Mouse (Mus musculus): ENCODE measurements around the gene Gm20671.
"Not testable (repeated sequence)": the region's sequence is repeated elsewhere in the genome, so short reads cannot be mapped to it uniquely, and the experiment has no call there.

Gene Gm20671

GRCm38 (mm10) chr5:32827009-32827408, at the start of gene Gm20671:
Gm20671 (minus strand) TSS chr5:32827109.
- in situ Hi-C loops (cut with MboI, MseI), result no loop called here

- in situ Hi-C loops (cut with MboI, MseI), result no loop called here
These were observed 45.4 kb upstream of the Gm20671 start for GRCm38 (mm10) chr5:32872346-32872745.

GRCm38 (mm10) chr5:32869389-32870024, 42.6 kb upstream of the Gm20671 start:
- in situ Hi-C loops (cut with MboI, MseI), result no loop called here

DNA sequence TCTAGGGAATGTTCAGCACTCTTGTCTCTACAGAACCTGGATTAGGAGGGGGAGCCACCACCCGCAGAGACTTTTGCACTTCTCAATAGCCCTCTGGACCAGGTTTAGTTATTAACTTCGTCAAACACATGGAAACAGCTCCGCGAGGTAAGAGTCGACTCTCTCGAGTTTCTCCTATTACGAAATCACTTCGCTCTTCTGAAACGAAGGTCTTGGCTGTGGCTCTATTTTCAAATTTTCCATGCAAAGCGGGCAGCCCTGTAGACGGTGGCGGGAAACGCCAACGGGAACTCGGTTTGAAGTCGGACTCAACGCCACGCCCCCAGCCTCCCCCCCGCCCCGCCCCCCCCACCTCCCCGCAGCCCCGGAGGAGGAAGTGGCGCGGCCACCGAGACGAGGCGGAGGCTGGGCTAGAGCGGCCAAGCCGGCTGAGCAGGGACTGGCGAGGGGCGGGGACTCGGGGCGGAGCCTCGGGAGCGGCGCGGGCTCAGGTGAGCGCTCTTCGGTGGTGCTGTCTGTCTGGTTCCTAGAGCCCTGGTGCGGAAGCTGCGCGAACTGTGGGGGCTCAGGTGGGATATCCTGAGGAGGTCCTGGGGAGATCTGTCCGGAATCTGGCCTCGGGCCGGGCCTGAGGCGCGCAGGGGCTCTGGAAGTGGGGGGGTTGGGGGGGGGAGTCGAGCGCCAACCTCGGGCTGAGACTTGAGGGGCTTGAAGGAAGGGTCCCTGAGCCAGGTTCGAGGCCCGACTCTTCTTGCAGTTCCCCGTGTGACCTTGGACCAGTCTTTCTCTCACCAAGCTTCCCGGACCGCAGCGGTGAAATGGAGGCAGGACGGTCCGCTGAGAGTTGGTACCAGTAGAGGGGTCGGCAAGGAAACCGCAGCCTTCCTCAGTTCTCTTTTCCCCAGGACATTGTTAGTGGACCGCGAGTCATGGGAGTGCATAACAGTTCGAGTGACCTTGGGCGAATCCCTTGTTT, 36.6 kb upstream of the Gm20671 start, which contains the start of gene Depdc5:
Gene Depdc5, plus strand, starts transcription at position 449 of the 976 bp plus-strand sequence.
- in situ Hi-C loops (cut with MboI, MseI), result no loop called here

DNA sequence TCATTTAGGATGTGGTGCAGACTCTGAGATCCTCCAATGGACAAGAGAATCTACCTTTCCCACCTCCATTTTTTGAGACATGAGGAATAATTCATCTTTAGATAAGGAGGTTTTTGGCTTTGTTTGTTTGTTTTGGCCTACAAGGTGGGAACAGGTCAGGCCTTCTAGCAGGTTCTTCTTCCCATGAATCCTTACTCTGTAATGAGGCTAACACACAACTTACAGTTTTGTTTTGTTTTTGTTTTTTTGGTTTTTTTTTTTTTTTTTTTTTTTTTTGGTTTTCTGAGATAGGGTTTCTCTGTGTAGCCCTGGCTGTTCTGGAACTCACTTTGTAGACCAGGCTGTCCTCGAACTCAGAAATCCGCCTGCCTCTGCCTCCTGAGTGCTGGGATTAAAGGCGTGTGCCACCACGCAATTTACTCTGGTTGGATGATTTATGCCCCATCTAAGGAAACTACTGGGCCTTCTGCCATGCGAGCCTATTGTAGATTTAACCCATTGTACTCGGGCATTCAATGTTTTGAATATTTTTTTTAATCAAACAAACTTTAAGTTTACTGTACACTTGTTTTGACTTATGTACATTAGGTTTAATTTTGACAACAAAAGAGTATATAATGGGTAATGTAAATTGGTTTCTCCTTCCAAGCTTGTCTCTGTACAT, 35.7 kb upstream of the Gm20671 start:
- in situ Hi-C loops (cut with MboI, MseI), result no loop called here

DNA sequence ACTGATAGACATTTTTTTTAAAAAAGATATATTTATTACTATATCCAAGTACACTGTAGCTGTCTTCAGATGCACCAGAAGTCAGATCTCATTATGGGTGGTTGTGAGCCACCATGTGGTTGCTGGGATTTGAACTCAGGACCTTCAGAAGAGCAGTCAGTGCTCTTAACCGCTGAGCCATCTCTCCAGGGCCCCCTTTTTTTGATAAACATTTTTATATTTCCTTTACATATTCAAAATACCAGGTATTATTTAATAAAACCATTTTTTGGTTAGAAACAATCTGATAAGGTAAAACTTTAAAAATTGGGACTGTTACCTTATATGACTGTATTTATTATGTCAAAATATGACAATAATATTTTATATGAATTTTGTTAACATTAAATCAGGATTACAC, 34.2 kb upstream of the Gm20671 start:
- in situ Hi-C loops (cut with MboI, MseI), result no loop called here

DNA sequence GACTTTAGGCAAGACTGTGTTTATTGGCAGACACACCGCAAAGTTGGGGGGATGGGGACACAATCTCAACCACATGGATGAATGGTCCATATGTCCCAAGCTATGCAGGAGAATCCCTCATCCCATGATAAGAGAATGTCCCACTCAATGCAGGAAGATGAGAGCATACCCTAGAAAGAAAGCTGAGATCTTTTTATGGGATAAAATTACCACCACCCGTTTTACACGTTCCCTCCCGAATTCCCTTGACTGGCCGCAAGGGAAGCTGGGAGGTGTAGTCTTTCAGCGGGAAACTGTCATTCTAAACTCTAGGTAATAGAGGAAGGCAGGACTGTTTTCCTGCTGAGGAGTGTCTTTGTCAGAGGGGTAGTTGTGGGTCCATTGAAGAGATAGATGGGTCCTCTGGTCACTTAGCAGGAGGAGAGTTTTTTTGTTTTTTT, 30.9 kb upstream of the Gm20671 start:
- in situ Hi-C loops (cut with MboI, MseI), result loop anchor here (10.0 kb wide), 3 partner anchors 167 to 767 kb away; partner anchors contain the start of genes Fam53a (in 1 of the 2), Gm9903 (in 1 of the 2) and Maea (in 1 of the 2)

GRCm38 (mm10) chr5:32855274-32855673, 28.4 kb upstream of the Gm20671 start:
- in situ Hi-C loops (cut with MboI, MseI), result loop anchor here (10.0 kb wide), 3 partner anchors 170 to 770 kb away; partner anchors contain the start of genes Fam53a (in 1 of the 2), Gm9903 (in 1 of the 2) and Maea (in 1 of the 2)

- in situ Hi-C loops (cut with MboI, MseI), result loop anchor here (10.0 kb wide), 3 partner anchors 170 to 770 kb away; partner anchors contain the start of genes Fam53a (in 1 of the 2), Gm9903 (in 1 of the 2) and Maea (in 1 of the 2)
These were observed 27.9 kb upstream of the Gm20671 start for GRCm38 (mm10) chr5:32854818-32855217.

GRCm38 (mm10) chr5:32853731-32854507, 27.0 kb upstream of the Gm20671 start, which contains the start of gene Prr14l:
Prr14l (minus strand) TSS chr5:32854256.
- in situ Hi-C loops (cut with MboI, MseI), result loop anchor here (10.0 kb wide), 3 partner anchors 171 to 771 kb away; partner anchors contain the start of genes Fam53a (in 1 of the 2), Gm9903 (in 1 of the 2) and Maea (in 1 of the 2)

- in situ Hi-C loops (cut with MboI, MseI), result loop anchor here (10.0 kb wide), 3 partner anchors 173 to 773 kb away; partner anchors contain the start of genes Fam53a (in 1 of the 2), Gm9903 (in 1 of the 2) and Maea (in 1 of the 2)
These were observed 25.1 kb upstream of the Gm20671 start for GRCm38 (mm10) chr5:32852026-32852425.

DNA sequence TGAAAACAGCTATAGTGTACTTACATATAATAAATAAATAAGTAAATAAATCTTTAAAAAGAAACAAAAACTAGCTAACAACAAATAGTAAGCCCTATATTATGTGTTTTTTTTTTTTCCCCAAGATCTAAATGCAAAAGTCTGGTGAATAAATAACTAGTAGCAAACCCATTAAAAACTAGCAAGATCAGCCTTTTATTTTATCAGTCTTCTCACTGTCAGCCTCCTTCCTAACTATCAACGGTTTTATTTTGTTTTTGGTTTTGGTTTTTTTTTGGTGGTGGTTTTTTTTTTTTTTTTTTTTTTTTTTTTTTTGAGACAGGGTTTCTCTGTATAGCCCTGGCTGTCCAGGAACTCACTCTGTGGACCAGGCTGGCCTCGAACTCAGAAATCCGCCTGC, 22.7 kb upstream of the Gm20671 start:
- in situ Hi-C loops (cut with MboI, MseI), result not testable (repeated sequence)

- in situ Hi-C loops (cut with MboI, MseI), result no loop called here
These were observed 22.3 kb upstream of the Gm20671 start for GRCm38 (mm10) chr5:32849178-32849577.

GRCm38 (mm10) chr5:32840029-32840428, 13.1 kb upstream of the Gm20671 start:
- in situ Hi-C loops (cut with MboI, MseI), result no loop called here

DNA sequence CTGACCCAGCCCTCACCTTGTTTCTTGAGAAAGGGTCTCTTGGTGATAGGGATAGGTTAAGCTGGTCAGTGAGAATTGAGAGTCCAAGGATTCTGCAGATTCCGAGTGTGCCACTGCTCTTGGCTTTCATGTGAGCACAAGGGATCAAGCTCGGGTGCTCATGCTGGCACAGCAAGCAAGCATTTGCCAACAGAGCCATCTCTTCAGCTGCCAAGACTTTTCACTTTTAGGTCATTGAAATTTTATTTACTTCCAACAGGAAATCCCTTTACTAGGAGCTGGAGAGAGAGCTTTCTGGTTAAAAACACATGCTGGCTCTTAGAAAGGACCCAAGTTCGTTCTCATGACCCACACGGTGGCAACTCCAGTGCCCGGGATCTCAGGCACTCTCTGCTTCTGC, 10.1 kb upstream of the Gm20671 start:
- in situ Hi-C loops (cut with MboI, MseI), result no loop called here

- in situ Hi-C loops (cut with MboI, MseI), result no loop called here
These were observed 7.6 kb upstream of the Gm20671 start for GRCm38 (mm10) chr5:32834497-32834896.

GRCm38 (mm10) chr5:32830054-32830453, 3.1 kb upstream of the Gm20671 start:
- in situ Hi-C loops (cut with MboI, MseI), result no loop called here

DNA sequence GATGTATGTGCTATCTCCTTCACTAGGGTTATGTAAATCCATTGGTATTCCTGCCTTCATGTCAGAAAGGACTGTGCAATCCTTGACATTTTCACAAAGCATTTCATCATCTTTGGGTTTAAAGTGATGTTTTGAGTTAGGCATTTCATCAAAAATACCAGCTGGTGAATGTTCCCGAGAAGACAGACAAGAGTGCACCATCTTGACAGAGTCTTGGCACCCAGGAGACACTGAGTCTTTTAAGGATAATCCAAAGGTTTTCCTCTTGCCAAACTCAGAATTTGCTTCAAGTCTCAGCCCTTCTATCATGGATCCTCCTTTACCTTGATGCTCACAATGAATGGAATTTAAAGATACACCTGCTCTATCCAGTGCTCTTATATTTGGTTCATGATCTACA, 1.9 kb upstream of the Gm20671 start:
- in situ Hi-C loops (cut with MboI, MseI), result not testable (repeated sequence)

GRCm38 (mm10) chr5:32820471-32820870, 6.4 kb downstream of the Gm20671 start:
- in situ Hi-C loops (cut with MboI, MseI), result no loop called here

DNA sequence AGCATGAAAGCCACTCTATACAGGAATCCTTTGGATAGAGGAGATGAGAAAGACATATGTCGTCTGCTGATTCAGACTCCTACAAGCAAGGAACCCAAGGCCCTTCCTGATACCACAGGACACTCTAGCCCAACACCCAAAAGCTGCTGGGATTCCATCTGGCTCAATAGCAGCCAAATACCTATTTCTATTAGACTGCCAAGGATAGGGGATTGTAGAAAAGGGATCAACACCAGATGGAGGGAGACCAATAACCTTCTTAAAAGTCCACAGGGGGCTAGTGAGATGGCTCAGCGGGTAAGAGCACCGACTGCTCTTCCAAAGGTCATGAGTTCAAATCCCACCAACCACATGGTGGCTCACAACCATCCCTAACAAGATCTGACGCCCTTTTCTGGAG, 11.5 kb downstream of the Gm20671 start:
- in situ Hi-C loops (cut with MboI, MseI), result no loop called here
